Mouse (Mus musculus) layer of hippocampus, adult 11-12 months (tissue): Measurements from ENCODE around the gene St3gal3.

ENCODE experiments used
- DNase-seq: peaks from one replicate; pipeline ENCODE4 v3.0.0; 2022; ENCODE audit warnings: low spot score

The St3gal3 gene

GRCm38 (mm10) chr4:118019218-118019617, 115.5 kb downstream of the St3gal3 start:
- DNase-seq, result no peak

GRCm38 (mm10) chr4:118017021-118017805, 117.5 kb downstream of the St3gal3 start:
- DNase-seq, result no peak

GRCm38 (mm10) chr4:118016323-118016911, 118.3 kb downstream of the St3gal3 start:
- DNase-seq, result no peak

DNA sequence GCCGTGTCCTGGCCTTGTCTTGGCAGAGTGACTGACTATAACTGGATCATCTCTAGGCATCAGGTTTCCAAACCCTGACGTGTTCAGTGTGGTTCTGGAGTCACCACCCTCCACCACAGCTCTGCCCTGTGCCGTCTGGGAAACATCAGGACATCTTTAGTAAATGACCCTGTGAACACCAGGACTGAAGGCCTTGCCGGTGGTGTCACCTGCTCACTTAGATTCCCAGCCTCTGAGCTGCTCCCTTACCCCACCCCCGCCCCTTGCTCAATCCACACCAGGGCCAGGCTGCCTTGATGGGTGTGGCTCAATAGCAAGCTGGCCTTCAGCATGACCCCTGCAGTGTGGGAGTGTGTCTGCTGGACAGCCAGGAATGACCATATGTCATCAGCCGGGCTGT, 119.1 kb downstream of the St3gal3 start:
- DNase-seq, result no peak

GRCm38 (mm10) chr4:118015126-118015525, 119.6 kb downstream of the St3gal3 start:
- DNase-seq, result no peak

- no peak for DNase-seq
These were observed 124.0 kb downstream of the St3gal3 start for GRCm38 (mm10) chr4:118010661-118011173.

- DNase-seq, result no peak
These were observed 126.2 kb downstream of the St3gal3 start for GRCm38 (mm10) chr4:118008433-118009033.

DNA sequence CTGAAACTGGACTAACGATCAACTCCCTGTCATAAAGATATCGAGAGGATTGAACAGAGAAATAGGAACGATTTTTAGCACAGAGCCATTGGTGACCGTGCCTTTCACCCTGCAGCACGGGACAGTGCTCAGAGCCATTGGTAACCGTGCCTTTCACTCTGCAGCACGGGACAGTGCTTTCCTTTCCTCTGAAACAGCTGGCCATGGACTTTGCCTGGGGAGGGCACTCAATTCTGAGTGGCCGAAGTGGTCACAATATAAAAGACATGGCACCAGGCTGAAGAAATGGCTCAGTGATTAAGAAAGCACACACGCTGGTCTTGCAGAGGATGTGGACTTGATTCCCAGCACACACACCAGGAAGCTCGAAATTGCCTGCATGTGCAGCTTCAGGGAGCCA, 133.4 kb downstream of the St3gal3 start:
- no peak for DNase-seq

GRCm38 (mm10) chr4:118000605-118001208, 134.0 kb downstream of the St3gal3 start:
- no peak for DNase-seq

- no peak for DNase-seq
These were observed 134.8 kb downstream of the St3gal3 start for GRCm38 (mm10) chr4:117999951-118000350.

DNA sequence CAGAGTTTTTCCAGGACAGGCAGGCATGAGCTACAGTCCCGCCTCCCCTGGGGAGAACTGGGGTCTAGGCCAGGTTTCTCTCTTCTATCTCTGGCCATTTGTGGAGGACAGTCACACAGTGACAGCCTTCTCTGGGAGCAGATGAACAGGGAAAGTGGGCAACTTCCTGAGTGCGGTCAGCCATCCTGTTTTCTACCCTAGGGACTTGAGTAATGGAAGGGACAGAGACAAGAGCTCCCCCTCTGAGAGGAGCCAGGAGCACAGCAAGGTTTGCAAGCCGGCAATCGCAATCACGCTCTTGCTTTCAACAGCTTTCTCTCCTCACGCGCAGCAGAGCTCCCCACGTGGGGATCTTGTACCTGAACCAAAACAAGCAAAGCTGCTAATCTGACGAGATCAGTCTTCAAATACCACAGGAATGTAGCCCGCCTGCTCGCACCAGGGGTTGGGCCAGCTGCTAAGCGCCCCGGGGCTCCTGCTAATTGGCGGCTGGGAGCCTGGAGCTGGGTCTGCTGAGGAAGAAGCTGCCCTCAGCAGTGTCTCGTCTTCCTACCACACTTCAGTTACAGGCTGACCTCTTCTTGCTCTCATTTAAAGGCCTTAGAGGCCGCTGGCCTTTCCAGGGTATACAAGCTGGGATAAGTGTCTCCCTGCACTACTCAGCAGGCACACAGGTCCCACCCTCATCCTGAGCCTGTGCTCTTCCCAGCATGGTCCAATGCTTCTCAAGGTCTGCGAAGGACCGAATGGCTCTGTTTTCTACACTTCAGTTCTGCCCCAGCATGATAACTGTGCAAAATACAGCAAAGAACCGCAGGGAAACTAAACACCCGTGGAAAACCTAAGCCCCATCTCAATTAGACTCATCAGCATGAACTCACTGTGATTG, 137.1 kb downstream of the St3gal3 start:
- DNase-seq, result no peak

- DNase-seq, result no peak
These were observed 138.0 kb downstream of the St3gal3 start for GRCm38 (mm10) chr4:117996701-117997100.

DNA sequence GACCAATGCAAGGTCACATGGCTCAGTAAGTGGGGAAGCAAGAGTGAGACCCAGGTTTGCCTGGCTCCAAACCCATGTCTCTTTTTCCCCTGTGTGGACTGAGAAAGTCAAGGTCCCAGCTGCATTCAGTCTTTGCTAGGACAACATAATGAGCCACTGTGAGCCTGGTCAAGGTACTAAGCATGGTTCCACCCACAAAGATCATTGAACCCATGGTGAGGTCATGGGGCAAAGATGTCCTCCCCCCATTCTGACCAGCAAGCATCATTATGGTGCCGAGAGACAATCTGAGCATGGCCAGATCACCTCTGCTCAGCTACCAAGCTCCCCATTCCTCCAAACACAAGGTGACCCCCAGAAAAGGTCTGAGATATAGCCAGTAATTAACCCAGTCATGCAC, 139.3 kb downstream of the St3gal3 start:
- no peak for DNase-seq

GRCm38 (mm10) chr4:117993421-117993820, 141.3 kb downstream of the St3gal3 start:
- DNase-seq, result no peak

- no peak for DNase-seq
These were observed 141.8 kb downstream of the St3gal3 start for GRCm38 (mm10) chr4:117992872-117993271.

DNA sequence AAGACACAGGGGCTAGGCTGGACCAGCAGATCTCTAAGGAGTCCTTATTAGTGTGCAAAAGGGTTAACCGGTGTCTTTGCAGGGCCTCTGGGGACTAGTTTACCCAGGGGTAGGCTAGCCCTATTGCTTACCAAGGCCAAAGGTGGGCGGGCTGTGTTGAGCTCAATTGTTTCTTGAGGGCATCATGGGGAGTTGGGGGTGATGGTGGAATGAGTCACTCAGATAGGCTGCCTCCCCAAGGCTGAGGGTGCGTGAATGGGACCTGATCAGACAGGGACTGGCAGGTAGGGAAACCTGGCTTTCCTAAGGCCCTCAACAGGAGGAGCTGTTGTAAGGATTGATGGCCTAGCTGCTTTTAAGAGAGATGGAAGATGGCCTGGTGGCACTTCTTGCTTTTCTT, 142.7 kb downstream of the St3gal3 start:
- no peak for DNase-seq

DNA sequence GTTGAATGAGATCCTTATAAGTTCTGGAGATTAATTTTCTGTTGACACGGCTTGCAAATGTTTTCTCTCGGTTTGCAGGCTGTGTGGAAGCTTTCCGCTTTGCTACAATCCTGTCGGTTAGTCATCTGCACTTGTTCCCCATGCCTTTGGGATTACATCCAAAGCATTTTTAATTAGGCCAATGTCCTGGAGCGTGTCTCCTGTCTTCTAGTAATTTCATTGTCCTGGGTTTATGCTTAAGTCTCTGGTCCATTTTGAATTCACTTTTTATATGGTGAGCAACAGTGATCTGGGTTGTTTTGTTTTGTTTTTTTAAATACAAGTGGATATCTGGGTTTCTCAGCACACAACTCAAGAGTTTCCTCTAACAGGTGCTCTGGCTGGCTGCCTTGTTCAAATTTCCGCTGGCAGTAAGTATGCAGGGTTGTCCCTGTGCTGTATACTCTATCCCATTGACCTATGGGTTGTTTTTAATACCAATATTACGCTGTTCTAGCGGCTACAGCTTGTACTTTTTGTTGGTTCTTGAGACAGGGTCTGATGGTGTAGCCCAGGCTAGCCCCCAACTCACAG, 143.6 kb downstream of the St3gal3 start:
- no peak for DNase-seq

DNA sequence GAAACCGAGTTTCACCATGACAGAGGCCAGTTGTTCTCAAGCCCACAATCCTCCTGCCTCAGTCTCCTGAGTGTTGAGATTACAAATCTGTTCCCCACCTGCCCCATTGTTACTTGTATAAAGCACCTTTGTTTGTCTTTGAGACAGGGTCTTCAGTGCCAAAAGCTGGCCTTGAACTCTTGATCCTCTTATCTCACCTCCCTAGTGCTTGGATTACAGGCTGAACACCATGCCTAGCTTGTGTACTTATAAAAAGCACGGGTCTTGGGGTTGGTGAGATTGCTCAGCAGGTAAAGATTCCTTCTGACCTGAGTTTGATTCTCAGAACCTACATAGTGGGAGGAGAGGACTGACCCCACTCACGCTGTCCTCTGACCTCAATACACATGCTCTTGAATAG, 144.1 kb downstream of the St3gal3 start:
- no peak for DNase-seq

GRCm38 (mm10) chr4:117989801-117990200, 144.9 kb downstream of the St3gal3 start:
- no peak for DNase-seq

DNA sequence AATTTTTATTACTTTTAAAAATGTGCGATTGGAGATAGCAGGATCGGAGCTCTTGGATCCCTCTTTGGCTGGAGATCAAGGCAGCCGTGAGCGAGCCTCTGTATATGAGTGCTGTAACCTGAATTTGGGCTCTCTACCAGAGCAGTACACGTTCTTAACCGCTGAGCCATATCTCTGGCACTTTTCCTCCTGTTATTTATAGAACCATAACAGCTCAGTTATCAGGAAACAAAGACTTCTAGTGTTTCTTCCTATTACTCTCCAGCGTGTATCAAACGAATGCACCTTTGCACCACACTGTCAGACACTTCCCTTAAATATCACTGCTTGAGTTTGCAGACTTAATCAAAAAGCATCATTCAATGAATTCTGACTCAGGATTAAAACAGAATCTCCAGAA, 147.9 kb downstream of the St3gal3 start:
- DNase-seq, result no peak

DNA sequence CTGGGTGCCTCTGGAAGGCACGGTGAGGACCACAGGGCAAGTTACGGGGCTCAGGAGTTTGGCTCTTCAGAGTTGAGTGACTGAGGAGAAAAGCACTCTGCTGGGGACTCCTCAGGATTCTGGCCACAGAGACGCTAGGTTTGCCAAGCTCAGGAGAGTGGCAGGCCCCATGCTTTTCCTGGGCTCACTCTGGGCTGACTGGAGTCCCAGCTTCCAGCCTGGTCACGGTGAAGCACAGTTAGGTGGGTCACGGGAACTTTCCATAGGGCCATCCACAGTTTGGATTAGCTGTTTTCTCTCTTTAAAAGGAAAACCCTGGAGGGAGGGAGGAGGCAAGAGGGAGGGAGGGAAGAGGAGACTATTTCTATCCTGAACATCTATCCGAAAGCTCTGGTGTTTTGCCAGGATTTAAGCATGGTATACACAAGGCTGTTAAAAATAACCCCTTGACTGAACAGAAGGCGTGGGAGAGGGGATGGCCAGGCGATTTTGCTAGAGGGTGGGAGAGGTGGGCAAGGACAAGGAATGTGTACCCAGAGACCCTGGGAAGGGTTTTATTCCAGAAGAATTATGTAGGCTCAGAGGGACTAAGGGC, 149.6 kb downstream of the St3gal3 start:
- DNase-seq, result no peak
